Mouse (Mus musculus) lung, postnatal 0 days (tissue): ENCODE measurements at regions not wholly inside any gene's neighbourhood (a gene's known extent, or its start where the extent isn't known, plus 50 kb on each side); places are given as distances from the start of the nearest gene placed in this dataset.

Experiments used
- CTCF ChIP-seq: IDR thresholded peaks from 2 replicates; pipeline ENCODE4 v1.5.1; 2016; ENCODE audit warnings: antibody characterized with exemption, mild to moderate bottlenecking
- EP300 ChIP-seq: IDR thresholded peaks from 2 replicates; pipeline ENCODE4 v1.6.1; 2016; ENCODE audit warnings: antibody characterized with exemption, mild to moderate bottlenecking, control low read depth

DNA sequence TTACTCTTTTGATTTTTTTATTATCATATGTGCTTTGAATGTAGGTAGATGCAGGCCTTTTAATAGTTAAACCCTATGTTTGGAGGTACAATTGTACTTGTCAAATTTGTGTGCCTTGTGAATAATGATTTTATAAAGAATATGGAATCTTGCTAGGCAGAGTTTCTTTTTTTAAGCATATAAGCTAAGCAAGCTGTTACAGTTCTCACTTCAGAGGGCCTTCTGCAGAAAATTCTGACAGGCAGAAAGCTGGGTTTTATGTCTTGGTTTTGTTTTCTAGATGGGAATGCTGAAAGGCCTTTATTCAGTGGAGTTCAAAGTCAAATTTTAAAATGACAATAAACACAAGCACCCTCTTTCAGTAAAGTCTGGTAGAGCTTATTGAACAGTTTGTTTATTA, 1451.1 kb downstream of the Hace1 start:
- TF ChIP-seq CTCF (no peak), EP300 (no peak)
